Mouse (Mus musculus): Measurements from ENCODE around the gene Syngr1.

GRCm38 (mm10) chr15:80051092-80051761 lies 39.9 kb upstream of the Syngr1 start:
- TF ChIP-seq CTCF (IDR thresholded peaks at IDR 0.05; ENCODE audit: borderline replicate concordance, insufficient read depth, low read length) (no peak), POLR2A (IDR thresholded peaks at IDR 0.05; ENCODE audit: low read depth, low read length) (no peak)

All from embryonic fibroblast, embryonic 13.5 days (primary cell).